Mouse (Mus musculus): Measurements from ENCODE around the gene Hist1h2af.

DNA sequence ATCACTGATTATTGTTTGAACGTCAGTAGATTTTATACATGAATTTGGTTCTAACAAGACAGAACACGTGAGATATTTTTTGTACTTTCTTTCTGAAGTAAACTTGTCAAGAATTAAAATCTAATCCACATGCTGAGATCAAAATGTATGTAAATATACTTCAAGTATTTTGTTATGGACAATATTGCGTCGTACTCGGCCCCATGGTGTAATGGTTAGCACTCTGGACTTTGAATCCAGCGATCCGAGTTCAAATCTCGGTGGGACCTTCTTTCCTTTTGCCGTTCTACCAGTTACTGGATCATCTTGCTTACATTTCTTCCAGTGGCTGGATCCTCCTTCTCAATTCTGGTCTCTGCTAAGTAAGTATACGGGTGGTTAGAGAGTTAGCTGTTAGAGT, 14.3 kb upstream of the Hist1h2af start:
- TF ChIP-seq CTCF (IDR thresholded peaks at IDR 0.05; ENCODE audit: low read depth) (no peak), EP300 (IDR thresholded peaks at IDR 0.05; ENCODE audit: low read depth) (no peak)

Data from heart, postnatal 0 days (tissue).